Mouse (Mus musculus) cerebellum, adult 2 months (tissue): ENCODE results near the gene Pgc.

Experiments
- CTCF ChIP-seq: fragments of 200-500 bp; IDR thresholded peaks from 2 replicates; pipeline ENCODE4 v1.5.1; 2011; ENCODE audit warnings: low read depth, mild to moderate bottlenecking, control low read depth, low read length, moderate library complexity, borderline replicate concordance; ENCODE audit not compliant: insufficient read depth
- POLR2A ChIP-seq: fragments of 200-500 bp; IDR thresholded peaks from 2 replicates; pipeline ENCODE4 v1.6.1; 2011; ENCODE audit warnings: low read length, control low read depth, borderline replicate concordance; ENCODE audit not compliant: insufficient read depth

- no peak for TF ChIP-seq CTCF
- no peak for TF ChIP-seq POLR2A
Measured at GRCm38 (mm10) chr17:47708972-47709371, 17.7 kb upstream of the Pgc start.
